Mouse (Mus musculus) spleen, postnatal 4 days (tissue): ENCODE results near the gene Phldb3.

Source experiments
- DNase-seq, 2 experiments: peaks; one replicate each; pipeline ENCODE4 v3.0.0; 2022; ENCODE audit warnings: low spot score in 2 of 2

Gene Phldb3

DNA sequence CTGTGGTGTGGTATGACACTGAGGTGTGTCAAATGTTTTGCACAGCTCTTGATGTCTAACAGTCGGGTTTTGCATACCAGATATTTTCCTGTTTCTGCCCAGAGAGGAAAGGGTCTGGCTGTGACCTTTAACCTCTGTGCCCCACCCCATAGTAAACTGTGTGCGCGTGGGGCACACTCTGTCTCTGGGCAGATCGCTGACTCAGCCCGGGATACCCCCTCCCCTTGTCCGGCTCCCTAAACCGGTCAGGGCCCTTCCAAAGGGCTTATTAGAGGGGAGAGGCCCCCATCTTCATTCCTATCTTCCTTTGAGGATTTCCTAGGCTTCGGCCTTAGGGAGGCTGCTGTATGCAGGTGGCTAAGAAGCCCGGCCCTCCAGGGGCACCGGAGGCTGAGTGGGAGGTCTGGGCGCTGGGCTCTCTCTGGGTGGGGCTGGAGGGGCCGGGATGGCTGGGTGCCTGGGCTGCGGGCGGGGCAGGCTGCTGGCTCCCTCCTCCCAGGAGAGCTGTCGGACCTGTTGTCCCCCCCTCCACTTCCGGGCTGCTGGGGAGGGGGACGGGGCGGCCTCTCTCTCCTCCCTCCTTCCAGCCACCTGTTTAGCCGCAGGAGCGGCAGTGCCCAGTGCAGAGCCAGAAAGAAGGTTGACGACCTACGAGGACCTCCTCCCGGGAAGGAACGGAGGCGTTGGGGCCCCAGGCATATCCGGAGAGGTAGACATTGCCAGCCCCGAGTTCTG lies at the start of gene Phldb3:
Phldb3 (plus strand) TSS at position 620 of the 735 bp plus-strand sequence.
- DNase-seq = peak; percentile 47 to 79

GRCm38 (mm10) chr7:24561450-24561849 lies 49.1 kb upstream of the Phldb3 start:
- DNase-seq = no peak

DNA sequence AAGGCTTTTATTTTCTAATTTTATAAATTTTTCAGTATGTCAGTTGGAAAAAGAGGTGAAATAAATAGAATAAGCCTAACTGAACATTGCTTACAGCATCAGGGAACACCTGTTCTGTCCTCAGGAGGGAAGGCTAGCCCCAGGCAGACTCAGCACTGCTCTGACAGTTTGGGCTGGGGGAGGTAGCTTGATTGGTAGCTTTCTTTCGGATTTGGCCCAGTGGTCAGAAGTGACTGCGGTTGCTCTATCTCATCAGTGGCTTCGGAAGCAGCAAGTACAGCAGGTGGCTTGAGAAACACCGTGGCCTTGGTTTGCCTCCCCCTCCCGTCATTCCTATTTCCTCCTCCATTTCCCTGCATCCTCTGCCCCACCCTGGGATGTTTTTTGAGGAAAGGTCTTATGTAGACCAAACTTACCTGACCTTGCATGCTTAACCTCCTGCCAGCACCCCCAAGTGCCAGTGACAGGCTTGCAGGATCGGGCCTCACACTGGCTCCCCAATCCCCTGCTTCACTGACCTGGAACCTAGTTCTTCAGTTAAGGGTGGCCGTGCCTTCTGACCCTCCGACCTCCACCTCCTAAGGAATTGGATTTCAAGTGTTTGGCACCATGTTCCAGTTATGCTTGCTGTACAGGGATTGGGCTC lies 47.2 kb upstream of the Phldb3 start:
- no peak for DNase-seq

GRCm38 (mm10) chr7:24563837-24564206 lies 46.7 kb upstream of the Phldb3 start:
- no peak for DNase-seq

DNA sequence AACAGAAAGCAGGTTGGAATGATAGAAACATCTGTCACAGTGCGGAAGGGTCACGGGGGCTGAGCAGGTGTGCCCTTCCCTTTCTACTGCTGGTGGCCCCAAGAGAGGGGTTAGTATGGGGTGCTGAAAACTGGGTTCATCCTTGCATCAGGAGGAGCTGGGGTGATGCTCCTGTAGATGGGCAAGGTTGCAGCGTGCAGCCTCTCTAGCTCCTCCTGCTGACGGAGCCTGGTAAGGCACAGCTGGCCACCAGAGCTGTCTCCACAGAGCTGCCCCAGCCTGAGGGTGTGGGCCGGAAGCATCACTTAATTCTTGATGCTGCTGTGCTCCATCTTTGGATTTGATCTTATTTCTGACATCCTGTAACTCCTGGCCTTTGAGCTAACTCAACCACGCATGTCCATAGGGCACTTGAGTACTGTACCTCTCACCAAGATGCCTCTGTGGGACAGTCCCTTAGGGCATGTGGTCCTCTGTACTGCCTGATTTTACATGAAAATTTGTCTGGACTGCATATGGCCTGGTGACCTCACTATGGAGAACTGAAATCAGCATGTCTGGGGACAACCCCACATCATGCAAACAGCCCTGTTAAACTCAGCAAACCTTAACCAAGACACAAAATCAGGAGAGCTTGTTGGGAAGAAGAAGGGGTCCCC lies 45.8 kb upstream of the Phldb3 start:
- DNase-seq = peak; percentile 83 to 93

DNA sequence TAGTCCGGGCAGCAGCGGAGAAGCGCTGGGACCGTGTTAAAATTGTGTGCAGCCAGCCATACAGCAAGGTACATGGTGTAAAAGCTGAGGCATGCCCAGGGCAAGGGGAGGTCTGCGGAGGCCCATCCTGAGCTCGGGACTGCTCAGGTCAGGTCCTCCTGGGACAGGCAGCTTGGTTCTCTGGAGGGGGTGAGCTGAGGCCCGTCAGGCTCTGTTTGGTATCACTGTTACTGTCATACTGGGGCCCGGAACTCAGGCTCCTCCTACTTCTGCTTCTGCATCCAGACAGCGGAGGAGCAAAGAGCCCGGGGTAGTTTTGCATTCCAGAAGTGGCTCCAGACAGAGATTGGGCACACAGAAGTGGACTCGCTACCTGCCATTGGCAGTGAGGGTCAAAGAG lies 44.9 kb upstream of the Phldb3 start:
- peak in 1 of 2 experiments; percentile 65 for DNase-seq

GRCm38 (mm10) chr7:24566206-24566605 lies 44.4 kb upstream of the Phldb3 start:
- peak in 1 of 2 experiments; percentile 57 for DNase-seq

DNA sequence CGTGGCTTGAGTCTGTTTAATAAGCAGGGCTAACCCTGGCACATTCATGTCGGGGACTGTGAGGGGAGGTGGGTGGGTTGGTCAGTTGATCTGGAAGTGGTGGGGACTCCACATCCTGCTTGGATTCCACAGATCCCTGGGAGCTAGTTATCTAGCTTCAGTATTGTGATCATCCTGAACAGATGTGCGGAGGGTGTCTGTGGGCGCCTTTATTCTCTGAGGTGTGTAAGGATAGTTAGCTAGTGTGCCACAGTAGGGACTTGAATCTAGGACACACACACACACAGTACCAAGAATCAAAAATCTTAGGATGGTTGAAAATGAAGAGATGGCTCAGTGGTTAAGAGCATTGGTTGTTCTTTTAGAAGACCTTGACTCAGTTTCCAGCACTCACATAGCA lies 42.1 kb upstream of the Phldb3 start:
- no peak for DNase-seq

DNA sequence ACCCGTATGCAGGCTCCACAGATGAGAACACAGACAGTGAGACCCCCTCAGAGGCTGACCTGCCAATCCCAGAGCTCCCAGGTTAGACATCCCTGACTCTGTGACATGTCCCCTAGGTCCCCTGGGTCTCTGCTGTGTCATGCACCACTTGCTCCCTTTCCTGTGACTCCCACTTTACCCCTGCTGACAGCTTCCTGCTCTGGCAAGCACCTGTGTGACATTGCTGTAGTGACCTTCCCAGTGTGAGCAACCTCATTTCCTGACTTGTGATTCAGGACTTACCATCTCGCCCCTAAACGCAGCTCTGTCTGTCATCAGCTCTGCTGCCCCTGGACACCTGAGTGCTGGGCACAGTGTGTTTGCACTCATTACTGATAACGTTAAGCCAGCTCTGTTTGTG lies 39.5 kb upstream of the Phldb3 start:
- no peak for DNase-seq

- no peak for DNase-seq
Observed at GRCm38 (mm10) chr7:24572455-24572854, 38.1 kb upstream of the Phldb3 start.

GRCm38 (mm10) chr7:24574224-24574796 lies 36.3 kb upstream of the Phldb3 start:
- no peak for DNase-seq

DNA sequence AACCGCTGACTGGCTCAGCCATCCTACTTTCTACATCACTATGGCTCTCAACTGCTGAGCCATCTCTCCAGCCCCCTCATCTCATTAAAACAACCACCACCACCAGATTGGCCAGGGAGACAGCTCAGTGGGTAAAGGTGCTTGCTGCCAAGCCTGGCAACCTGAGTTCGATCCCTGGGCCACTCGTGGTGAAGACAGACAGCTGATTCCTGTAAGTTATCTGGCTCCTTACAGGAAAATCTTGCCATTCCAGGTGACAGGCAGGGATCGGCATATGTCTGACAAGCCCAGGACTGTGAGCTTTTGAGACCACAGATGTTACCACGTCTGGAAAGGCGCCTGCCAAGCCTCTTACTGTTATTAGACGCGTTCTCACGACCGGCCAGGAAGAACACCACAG lies 32.8 kb upstream of the Phldb3 start:
- DNase-seq = no peak

- no peak for DNase-seq
Observed at GRCm38 (mm10) chr7:24584876-24585275, 25.7 kb upstream of the Phldb3 start.

DNA sequence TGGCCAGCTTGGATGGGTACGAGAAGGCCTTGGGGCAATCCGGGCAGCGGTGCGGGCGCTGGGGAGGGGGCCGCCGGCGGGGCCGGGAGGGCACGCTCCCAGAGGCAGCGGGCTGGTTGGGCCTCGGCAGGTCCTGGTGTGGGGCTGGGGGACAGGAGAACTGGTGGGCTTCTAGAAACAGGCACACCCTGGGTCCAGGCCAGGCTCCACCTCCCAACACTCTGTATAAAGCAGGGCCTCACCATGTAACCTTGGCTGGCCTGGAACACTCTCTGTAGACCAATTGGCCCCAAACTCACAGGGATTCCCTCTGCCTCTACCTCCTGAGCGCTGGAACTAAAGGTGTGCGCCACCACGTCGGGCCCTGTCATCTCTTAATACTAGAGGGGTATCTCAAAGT lies 24.6 kb upstream of the Phldb3 start:
- no peak for DNase-seq

GRCm38 (mm10) chr7:24586828-24587227 lies 23.7 kb upstream of the Phldb3 start:
- no peak for DNase-seq

DNA sequence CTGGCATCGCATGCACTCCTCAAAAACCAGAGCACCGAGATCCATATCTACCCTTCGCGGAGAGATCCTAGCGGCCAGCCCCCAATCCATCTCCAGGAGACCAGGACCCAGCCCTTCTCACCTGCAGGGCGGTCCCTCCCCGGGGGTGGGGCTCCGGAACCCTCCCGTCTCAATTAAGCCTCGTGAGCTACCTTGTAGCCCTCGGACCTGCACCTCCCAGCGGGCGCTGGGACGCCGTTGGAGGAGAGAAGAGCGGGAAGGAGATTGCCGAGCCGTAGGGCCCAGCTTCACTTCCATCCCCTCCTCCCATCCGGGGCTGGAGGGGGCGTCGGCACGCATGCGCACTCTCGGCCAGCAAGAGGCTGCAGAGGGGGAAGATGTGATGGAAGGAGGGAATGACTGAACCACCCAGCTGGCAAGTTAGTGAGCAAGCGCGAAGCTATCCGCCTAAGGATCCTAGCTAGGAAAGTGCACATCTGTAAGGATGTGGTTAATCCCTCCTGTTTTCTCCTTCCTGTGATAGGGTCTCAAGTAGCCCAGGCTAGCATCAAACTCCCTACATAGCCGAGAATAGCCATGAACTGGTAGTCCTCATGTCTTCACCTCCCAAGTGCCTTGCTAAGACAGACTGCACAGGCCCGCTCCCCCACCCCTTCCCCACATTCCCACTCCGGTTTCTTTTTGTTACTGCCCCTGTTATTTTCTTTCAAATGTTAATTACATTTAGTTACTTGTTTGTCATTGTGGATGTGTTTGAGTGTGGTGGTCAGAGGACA lies 23.0 kb upstream of the Phldb3 start, which contains the start of the genes Ethe1 and Zfp575:
Ethe1 (plus strand) TSS at position 214 of the 776 bp plus-strand sequence.
Zfp575 (minus strand) TSS at position 312 of the 776 bp plus-strand sequence.
- DNase-seq = peak in 1 of 2 experiments; percentile 70

GRCm38 (mm10) chr7:24588336-24588735 lies 22.2 kb upstream of the Phldb3 start:
- DNase-seq = no peak

- no peak for DNase-seq
Observed at GRCm38 (mm10) chr7:24591735-24592134, 18.8 kb upstream of the Phldb3 start.

- no peak for DNase-seq
Observed at GRCm38 (mm10) chr7:24592163-24592562, 18.4 kb upstream of the Phldb3 start.

DNA sequence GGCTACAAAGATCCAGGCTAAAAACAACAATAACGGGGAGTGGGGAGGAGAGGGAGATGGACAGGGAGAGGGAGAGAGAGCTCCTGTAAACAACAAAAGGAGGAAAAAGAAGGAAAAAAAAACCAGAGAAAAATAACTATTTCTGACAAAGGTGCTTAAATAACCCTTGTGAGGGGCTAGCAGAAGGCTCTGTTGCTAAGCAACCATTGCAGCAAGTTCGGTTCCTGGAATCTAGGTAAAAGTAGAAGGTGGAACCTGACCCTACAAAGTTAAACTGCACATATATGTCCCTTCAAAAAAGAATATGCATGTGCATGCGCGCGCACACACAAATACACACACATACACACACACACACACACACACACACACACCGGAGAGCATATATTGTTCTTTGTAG lies 17.8 kb upstream of the Phldb3 start:
- DNase-seq = no peak

DNA sequence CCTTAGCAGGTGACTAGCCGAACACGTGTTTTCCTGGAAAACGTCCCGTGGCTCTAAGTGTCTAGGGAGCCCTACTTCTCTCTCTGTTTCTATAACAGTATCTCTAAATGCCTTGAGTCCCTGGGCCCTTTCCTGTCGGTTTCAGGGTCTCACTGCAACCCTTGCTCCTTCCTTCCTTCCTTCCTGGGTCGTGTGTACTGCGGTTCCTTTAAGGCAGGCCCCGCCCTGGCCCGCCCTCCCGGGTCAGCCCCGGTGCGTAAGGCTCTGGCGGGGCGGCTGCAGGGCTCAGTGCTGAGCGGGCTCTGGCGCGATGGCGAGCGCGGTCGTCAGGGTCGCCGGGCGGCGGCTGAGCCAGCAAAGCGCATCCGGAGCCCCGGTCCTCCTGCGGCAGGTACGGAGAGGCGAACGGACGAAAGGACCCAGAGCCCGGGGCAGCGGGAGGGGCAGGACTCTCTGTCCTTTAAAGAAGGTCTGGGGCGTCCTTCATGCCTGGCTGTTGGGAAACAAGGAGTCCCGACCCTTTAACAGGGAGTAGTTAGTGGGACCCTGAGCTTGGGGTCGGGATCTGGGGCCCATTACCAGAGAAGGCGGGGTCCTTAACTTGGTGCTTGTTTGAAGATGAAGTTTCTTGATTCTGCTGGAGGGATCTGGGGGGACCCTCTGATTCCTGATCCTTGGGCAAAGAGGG lies 16.8 kb upstream of the Phldb3 start:
- peak; percentile 76 to 87 for DNase-seq
